Mouse (Mus musculus): ENCODE results near the gene Ankrd60.

The Ankrd60 gene

GRCm38 (mm10) chr2:173584361-173584760 is 6.2 kb upstream of the Ankrd60 start:
- DNase-seq (ENCODE audit: low read depth, low spot score): no peak

GRCm38 (mm10) chr2:173583455-173583854 is 5.3 kb upstream of the Ankrd60 start:
- DNase-seq (ENCODE audit: low read depth, low spot score): peak; percentile 49

GRCm38 (mm10) chr2:173582903-173583302 is 4.7 kb upstream of the Ankrd60 start:
- no peak for DNase-seq (ENCODE audit: low read depth, low spot score)

- DNase-seq (ENCODE audit: low read depth, low spot score): no peak
Measured at GRCm38 (mm10) chr2:173581096-173581495, 2.9 kb upstream of the Ankrd60 start.

GRCm38 (mm10) chr2:173578595-173578994 is 430 bp upstream of the Ankrd60 start:
- DNase-seq (ENCODE audit: low read depth, low spot score): no peak

GRCm38 (mm10) chr2:173564179-173564578 is 14.0 kb downstream of the Ankrd60 start:
- no peak for DNase-seq (ENCODE audit: low read depth, low spot score)

GRCm38 (mm10) chr2:173563336-173563735 is 14.8 kb downstream of the Ankrd60 start:
- DNase-seq (ENCODE audit: low read depth, low spot score): no peak

GRCm38 (mm10) chr2:173561851-173562442 is 16.2 kb downstream of the Ankrd60 start:
- DNase-seq (ENCODE audit: low read depth, low spot score): peak; percentile 50

GRCm38 (mm10) chr2:173558754-173559396 is 19.3 kb downstream of the Ankrd60 start:
- DNase-seq (ENCODE audit: low read depth, low spot score): no peak

- peak; percentile 60 for DNase-seq (ENCODE audit: low read depth, low spot score)
Measured at GRCm38 (mm10) chr2:173553863-173554262, 24.3 kb downstream of the Ankrd60 start.

- DNase-seq (ENCODE audit: low read depth, low spot score): no peak
Measured at GRCm38 (mm10) chr2:173550681-173551080, 27.5 kb downstream of the Ankrd60 start.

GRCm38 (mm10) chr2:173549236-173549635 is 28.9 kb downstream of the Ankrd60 start:
- DNase-seq (ENCODE audit: low read depth, low spot score): no peak

- peak; percentile 69 for DNase-seq (ENCODE audit: low read depth, low spot score)
Measured at GRCm38 (mm10) chr2:173545992-173546703, 32.0 kb downstream of the Ankrd60 start.

- no peak for DNase-seq (ENCODE audit: low read depth, low spot score)
Measured at GRCm38 (mm10) chr2:173542716-173543115, 35.4 kb downstream of the Ankrd60 start.

GRCm38 (mm10) chr2:173541748-173542147 is 36.4 kb downstream of the Ankrd60 start:
- no peak for DNase-seq (ENCODE audit: low read depth, low spot score)

- DNase-seq (ENCODE audit: low read depth, low spot score): no peak
Measured at GRCm38 (mm10) chr2:173539781-173540180, 38.4 kb downstream of the Ankrd60 start.

GRCm38 (mm10) chr2:173535886-173536285 is 42.3 kb downstream of the Ankrd60 start:
- no peak for DNase-seq (ENCODE audit: low read depth, low spot score)

GRCm38 (mm10) chr2:173535390-173535789 is 42.8 kb downstream of the Ankrd60 start:
- no peak for DNase-seq (ENCODE audit: low read depth, low spot score)

- no peak for DNase-seq (ENCODE audit: low read depth, low spot score)
Measured at GRCm38 (mm10) chr2:173534581-173534980, 43.6 kb downstream of the Ankrd60 start.

- DNase-seq (ENCODE audit: low read depth, low spot score): no peak
Measured at GRCm38 (mm10) chr2:173532711-173533462, 45.3 kb downstream of the Ankrd60 start.

GRCm38 (mm10) chr2:173528493-173528892 is 49.7 kb downstream of the Ankrd60 start:
- peak; percentile 9 for DNase-seq (ENCODE audit: low read depth, low spot score)

- DNase-seq (ENCODE audit: low read depth, low spot score): peak; percentile 70
Measured at GRCm38 (mm10) chr2:173522376-173522775, 55.8 kb downstream of the Ankrd60 start, which contains the start of gene 1700021F07Rik. 1700021F07Rik (plus strand) TSS chr2:173522586.

All from A20 (cell line).